Mouse (Mus musculus): ENCODE results near the gene Hapln2.

The Hapln2 gene

GRCm38 (mm10) chr3:88002291-88002976, 24.9 kb downstream of the Hapln2 start:
- DNase-seq, result no peak

- DNase-seq, result no peak
Observed at GRCm38 (mm10) chr3:88000816-88001595, 26.4 kb downstream of the Hapln2 start.

- DNase-seq, result no peak
Observed at GRCm38 (mm10) chr3:88000181-88000580, 27.2 kb downstream of the Hapln2 start, which contains the start of gene Bcan. Gene Bcan (minus strand): TSS chr3:88000230.

GRCm38 (mm10) chr3:87999243-87999895, 28.0 kb downstream of the Hapln2 start:
- no peak for DNase-seq

- no peak for DNase-seq
Observed at GRCm38 (mm10) chr3:87998747-87999146, 28.6 kb downstream of the Hapln2 start.

- no peak for DNase-seq
Observed at GRCm38 (mm10) chr3:87996971-87997614, 30.3 kb downstream of the Hapln2 start.

GRCm38 (mm10) chr3:87996401-87996800, 31.0 kb downstream of the Hapln2 start:
- DNase-seq, result no peak

GRCm38 (mm10) chr3:87995331-87995730, 32.1 kb downstream of the Hapln2 start:
- DNase-seq, result no peak

GRCm38 (mm10) chr3:87993436-87993835, 33.9 kb downstream of the Hapln2 start:
- no peak for DNase-seq

- DNase-seq, result no peak
Observed at GRCm38 (mm10) chr3:87989935-87990334, 37.4 kb downstream of the Hapln2 start.

- DNase-seq, result no peak
Observed at GRCm38 (mm10) chr3:87988068-87988467, 39.3 kb downstream of the Hapln2 start.

GRCm38 (mm10) chr3:87987633-87988032, 39.8 kb downstream of the Hapln2 start:
- DNase-seq, result no peak

- peak; percentile 96 for DNase-seq
Observed at GRCm38 (mm10) chr3:87986868-87987267, 40.5 kb downstream of the Hapln2 start.

- DNase-seq, result peak; percentile 24
Observed at GRCm38 (mm10) chr3:87985505-87986320, 41.7 kb downstream of the Hapln2 start.

GRCm38 (mm10) chr3:87984094-87984493, 43.3 kb downstream of the Hapln2 start:
- no peak for DNase-seq

GRCm38 (mm10) chr3:87983627-87984026, 43.8 kb downstream of the Hapln2 start:
- DNase-seq, result no peak

- peak; percentile 73 for DNase-seq
Observed at GRCm38 (mm10) chr3:87982836-87983601, 44.4 kb downstream of the Hapln2 start.

- peak; percentile 78 for DNase-seq
Observed at GRCm38 (mm10) chr3:87981894-87982835, 45.2 kb downstream of the Hapln2 start.

- no peak for DNase-seq
Observed at GRCm38 (mm10) chr3:87981214-87981760, 46.1 kb downstream of the Hapln2 start.

- no peak for DNase-seq
Observed at GRCm38 (mm10) chr3:87980728-87981127, 46.7 kb downstream of the Hapln2 start.
